Mouse (Mus musculus) G1E-ER4 (cell line): ENCODE results near the gene Bcam. TPM values are rescaled to one million over a fixed set of nuclear protein-coding genes. Genes with fewer than 3 reads are reported as not detected.

Experiments used
- GATA1 ChIP-seq: IDR thresholded peaks from one replicate; pipeline ENCODE4 v1.8.0; 2012; ENCODE audit warnings: low read length, inconsistent platforms
- polyA plus RNA-seq: library from polyadenylated mRNA; stranded (reverse); fragments of >175 nt; gene quantifications from 2 replicates; pipeline ENCODE4 v1.2.3, GENCODE M21; 2012

The Bcam gene
- polyA plus RNA-seq, 1 experiment = not detected

- no peak for TF ChIP-seq GATA1
Observed at GRCm38 (mm10) chr7:19795236-19795635, 24.4 kb upstream of the Bcam start.

DNA sequence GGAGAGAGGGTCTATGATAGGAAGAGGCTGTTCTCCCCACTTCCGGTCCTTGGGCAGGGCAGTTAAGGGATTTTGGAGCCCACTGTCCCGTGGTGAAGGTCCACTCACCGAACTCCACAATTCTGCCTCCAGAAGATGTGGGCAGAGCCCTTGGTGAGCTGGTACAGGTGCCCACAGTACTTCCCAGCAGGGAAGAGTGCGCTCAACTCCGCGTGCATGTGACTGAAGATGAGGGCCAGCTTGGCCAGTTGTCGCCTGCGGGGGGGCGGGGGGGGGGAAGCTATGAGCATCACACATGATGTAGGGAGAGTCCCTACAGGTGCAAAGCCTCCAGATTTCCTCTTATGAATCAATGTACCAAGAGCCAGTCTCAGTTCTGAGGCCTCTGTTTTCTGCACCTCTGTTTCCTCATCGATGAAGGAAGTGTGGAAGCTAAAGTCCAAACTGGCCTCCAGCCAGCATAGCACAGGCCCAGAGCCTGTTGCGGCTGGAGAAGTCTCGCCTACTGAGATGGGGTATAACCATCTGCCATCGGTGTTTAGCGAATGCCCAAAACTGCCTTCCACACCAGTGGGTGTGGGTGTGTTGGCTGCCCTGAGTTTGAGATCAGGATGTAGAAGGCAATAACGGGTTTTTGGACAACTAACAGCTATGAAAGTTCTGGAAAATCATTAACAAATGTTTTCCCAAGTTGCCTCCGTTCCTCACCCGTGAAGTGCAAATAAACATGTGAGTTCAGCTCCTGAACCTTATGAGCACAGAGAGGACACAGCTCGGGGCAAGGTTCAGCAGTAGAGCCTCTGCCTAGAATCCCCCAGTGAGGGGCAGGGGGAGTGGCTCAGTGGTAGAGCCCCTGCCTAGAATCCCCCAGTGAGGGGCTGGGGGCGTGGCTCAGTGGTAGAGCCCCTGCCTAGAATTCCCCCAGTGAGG lies 22.1 kb upstream of the Bcam start:
- TF ChIP-seq GATA1 = no peak

DNA sequence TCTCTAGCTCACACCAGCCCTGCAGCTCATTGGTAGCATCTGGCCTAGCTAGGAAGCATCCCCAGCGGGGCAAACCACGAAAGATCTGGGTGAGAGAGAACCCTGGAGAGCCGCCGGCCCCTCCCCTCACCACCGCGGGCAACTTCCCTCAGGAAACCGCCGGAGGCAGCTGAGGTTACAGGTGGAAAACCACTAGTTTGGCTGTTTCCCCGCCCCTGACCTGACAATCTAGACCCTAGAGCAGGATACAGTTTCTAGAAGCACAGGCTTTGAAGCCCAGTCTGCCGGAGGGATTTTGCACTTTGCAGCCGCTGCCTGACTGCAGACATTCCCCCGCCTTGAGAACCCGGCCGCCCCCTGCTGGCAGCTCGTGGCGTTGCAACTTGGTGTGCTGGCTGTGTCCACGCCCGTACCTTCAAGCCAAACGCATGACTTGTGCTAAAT lies 19.1 kb upstream of the Bcam start:
- no peak for TF ChIP-seq GATA1

- no peak for TF ChIP-seq GATA1
Observed at GRCm38 (mm10) chr7:19785874-19786458, 15.2 kb upstream of the Bcam start.

DNA sequence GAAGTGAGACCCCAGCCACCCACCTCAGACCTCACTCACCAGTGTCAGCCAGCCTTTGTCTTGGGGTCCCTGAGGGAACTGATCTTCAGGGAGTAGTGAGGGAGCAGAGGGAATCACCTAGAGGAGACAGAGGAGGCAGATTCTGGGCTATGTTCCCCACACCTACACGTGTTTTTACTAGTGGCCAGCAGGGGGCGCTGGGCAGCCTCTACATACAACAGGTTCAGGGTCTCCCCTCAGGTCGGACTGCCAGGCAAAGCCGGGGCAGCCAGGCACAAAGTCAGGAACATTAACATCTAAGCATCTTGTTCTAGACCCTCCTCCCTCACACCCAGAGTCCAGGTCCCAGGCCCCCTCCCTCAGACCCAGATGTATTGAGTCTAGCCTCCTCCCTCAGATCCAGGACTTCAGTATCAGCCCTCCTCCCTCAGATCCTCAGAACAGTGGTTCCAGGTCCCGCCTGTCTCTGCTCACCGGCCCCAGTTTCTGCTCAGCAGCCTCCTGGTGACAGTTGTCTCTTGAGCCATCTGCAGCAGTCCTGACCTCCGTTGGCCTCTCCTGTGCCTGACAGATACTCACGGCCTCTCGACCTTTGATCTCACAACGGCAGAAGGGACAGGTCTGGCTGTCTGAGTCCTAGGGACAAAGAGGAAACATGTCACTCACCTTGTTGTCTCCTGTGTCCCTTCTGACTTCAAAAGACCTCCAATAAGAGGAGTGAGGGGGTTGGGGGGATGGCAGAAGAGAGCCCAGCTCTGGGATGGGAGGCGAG lies 14.1 kb upstream of the Bcam start:
- no peak for TF ChIP-seq GATA1

GRCm38 (mm10) chr7:19783630-19784029 lies 12.8 kb upstream of the Bcam start:
- TF ChIP-seq GATA1 = no peak

GRCm38 (mm10) chr7:19782645-19783044 lies 11.8 kb upstream of the Bcam start:
- no peak for TF ChIP-seq GATA1

DNA sequence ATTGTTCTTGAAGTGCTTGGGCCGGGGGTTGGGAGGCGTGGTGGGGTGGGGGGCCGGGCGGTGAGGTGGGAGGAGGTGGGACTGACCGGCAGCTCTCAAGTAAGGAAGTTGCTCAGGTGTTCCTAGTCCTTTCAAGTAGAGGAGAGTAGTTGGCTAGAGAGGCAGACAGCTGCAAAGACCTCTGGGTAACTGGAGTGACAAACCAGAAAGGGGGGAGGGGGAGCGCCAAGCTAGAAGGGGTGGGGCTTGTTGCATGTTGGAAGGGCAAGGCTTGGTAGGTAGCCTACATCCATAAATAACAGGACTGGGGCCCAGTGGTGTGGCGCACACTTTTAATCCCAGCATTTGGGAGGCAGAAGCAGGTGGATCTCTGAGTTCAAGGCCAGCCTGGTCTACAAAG lies 10.9 kb upstream of the Bcam start:
- no peak for TF ChIP-seq GATA1

DNA sequence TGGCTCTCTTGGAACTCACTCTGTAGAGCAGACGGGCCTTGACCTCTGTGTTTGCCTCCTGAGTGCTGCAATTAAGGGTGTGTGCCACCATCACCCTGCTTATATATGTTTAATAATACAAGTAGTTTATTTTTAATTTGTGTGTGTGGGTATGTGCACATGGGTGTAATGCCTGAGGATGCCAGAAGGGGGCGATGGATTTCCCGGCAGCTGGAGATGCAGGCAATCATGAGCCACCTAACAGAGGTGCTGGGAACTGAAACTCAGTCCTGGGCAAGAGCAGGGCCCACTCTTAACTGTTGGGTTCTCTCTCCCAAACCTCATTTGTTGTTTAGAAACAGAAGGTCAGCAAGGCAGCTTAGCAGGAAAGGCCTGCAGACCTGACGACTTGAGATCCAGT lies 9.1 kb upstream of the Bcam start:
- no peak for TF ChIP-seq GATA1

- TF ChIP-seq GATA1 = no peak
Observed at GRCm38 (mm10) chr7:19778645-19779044, 7.8 kb upstream of the Bcam start.

GRCm38 (mm10) chr7:19777049-19777723 lies 6.4 kb upstream of the Bcam start:
- no peak for TF ChIP-seq GATA1

- no peak for TF ChIP-seq GATA1
Observed at GRCm38 (mm10) chr7:19771682-19772081, 866 bp upstream of the Bcam start.

GRCm38 (mm10) chr7:19770375-19770754 lies 451 bp downstream of the Bcam start:
- no peak for TF ChIP-seq GATA1

DNA sequence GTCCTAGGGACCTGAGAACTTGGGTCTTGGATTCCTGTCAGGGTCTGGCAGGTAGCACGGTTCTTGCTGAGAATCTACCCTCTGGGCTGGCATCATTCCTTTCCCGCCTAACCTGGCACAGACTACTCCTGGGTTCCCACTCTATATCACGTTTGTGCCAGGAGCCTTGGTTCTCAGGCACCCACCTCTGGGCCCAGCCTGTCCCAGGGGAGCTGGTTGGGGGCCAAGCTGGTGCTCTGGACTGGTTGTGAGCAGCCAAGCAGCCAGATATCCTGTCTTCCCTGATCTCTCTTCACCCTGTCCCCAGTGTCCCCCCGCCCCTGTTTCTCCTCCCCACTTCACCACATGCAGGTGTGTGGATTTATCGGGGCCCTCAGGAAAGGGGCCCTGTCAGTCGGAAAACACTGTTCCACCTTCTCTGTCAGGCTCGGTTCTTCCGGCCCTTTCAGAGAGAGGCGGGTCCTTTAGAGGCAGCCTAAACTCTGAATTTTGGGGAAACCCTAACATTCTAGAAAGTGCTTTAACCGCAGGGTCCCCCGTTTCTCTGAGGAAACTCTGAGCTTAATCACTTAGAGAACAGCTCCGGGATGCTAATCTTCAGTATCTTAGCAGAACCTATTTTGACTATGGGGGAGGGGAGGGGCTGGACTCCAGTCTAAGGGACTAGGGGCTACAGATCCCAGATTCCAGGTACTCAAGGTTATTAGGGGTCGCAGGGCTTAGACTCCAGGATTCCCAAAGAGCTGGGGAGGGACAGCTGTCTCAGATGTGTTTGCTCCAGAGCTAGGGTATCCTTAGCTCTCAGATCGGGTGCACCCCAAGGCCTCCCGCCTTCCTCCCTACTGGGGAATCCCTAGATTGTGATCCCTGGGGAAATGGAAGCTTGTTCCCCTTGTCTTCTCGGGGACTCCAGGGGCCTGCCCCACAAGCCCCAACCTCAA lies 1.1 kb downstream of the Bcam start:
- no peak for TF ChIP-seq GATA1
